Mouse (Mus musculus) urinary bladder, postnatal 36 days (tissue): Measurements from ENCODE around the gene Cox8a.

Experiments used
- DNase-seq, 2 experiments: peaks; one replicate each; pipeline ENCODE4 v3.0.0; 2022; ENCODE audit warnings: low spot score in 2 of 2, mixed read lengths in 1 of 2

Cox8a gene

GRCm38 (mm10) chr19:7217162-7217925, at the start of gene Cox8a:
Cox8a (minus strand) TSS chr19:7217616.
- peak; percentile 90 to 97 for DNase-seq

DNA sequence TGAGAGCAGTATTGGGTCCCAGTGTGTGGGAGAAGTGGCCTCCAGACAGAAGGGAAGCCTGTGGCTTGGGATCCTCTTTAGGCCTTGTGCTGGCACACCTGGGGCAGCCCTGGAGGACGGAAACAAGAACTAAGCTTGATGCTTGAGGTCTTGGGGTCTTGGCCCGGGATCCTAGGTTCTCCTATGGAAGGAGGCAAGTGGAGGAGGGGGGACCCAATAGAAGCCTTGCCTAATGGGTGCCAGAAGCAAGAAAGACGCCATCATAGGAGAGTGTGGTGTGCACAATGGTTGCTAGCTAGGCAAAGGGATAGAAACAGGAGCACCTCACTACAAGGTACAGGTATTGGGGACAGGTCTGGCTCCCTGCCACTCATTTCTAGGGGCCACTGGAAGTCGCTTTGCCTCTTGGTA, 49.0 kb upstream of the Cox8a start:
- DNase-seq, result no peak

GRCm38 (mm10) chr19:7265478-7266191, 48.2 kb upstream of the Cox8a start:
- DNase-seq, result no peak

- no peak for DNase-seq
Observed at GRCm38 (mm10) chr19:7264766-7265331, 47.4 kb upstream of the Cox8a start.

- DNase-seq, result peak; percentile 76 to 83
Observed at GRCm38 (mm10) chr19:7264088-7264765, 46.8 kb upstream of the Cox8a start.

- DNase-seq, result no peak
Observed at GRCm38 (mm10) chr19:7262592-7262991, 45.2 kb upstream of the Cox8a start.

GRCm38 (mm10) chr19:7261964-7262363, 44.5 kb upstream of the Cox8a start:
- DNase-seq, result no peak

GRCm38 (mm10) chr19:7261476-7261875, 44.1 kb upstream of the Cox8a start:
- DNase-seq, result no peak

GRCm38 (mm10) chr19:7257881-7258280, 40.5 kb upstream of the Cox8a start:
- DNase-seq, result no peak

- DNase-seq, result no peak
Observed at GRCm38 (mm10) chr19:7246021-7246420, 28.6 kb upstream of the Cox8a start.

- DNase-seq, result peak; percentile 83 to 90
Observed at GRCm38 (mm10) chr19:7240782-7241690, 23.6 kb upstream of the Cox8a start, which contains the start of gene Naa40. Naa40 (minus strand) TSS chr19:7241183.

- no peak for DNase-seq
Observed at GRCm38 (mm10) chr19:7240291-7240690, 22.9 kb upstream of the Cox8a start.

- no peak for DNase-seq
Observed at GRCm38 (mm10) chr19:7239574-7239973, 22.2 kb upstream of the Cox8a start.

DNA sequence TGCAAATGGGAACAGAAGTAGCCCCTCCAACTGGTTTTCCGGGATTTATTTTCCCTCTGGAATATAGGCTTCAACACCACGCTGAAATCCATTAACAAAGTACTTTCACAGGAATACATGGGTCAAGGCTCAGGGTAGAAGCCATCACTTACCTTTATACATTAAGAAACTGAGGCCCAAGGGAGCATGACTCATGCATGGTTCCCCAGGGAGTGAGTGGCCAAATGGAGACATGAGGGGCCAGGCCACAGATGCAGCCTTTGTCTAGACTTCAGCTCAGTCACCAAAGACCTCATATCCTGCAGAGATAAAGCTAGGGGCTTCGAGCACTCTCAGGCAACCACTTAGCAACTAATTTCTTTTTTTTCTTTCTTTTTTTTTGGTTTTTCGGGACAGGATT, 19.3 kb upstream of the Cox8a start:
- no peak for DNase-seq

GRCm38 (mm10) chr19:7236011-7236410, 18.6 kb upstream of the Cox8a start:
- DNase-seq, result no peak

GRCm38 (mm10) chr19:7235461-7235860, 18.0 kb upstream of the Cox8a start:
- no peak for DNase-seq

- peak; percentile 69 to 82 for DNase-seq
Observed at GRCm38 (mm10) chr19:7234537-7235221, 17.3 kb upstream of the Cox8a start.

DNA sequence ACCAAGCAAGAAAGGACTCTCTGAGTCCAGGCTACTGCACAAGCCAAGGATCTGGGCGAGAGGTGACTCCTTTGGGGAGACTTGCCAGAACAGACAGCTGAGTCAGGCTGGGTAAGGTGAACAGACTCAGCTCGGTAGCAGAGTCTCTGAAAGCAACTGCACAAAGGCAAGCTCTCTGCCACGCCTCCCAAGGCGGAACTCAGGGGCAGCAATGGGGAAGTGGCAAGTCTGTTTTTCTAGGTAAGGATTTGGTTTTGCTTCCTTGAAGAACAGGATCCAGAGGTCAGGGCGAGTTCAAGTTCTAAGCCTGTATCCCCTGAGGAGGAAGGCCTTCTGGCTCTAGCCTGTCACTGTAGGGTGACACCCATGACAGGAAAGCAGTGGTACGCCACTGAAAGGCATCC, 9.1 kb upstream of the Cox8a start:
- DNase-seq, result peak in 1 of 2 experiments; percentile 54

- DNase-seq, result no peak
Observed at GRCm38 (mm10) chr19:7225096-7225690, 7.8 kb upstream of the Cox8a start.

- no peak for DNase-seq
Observed at GRCm38 (mm10) chr19:7224253-7224652, 6.8 kb upstream of the Cox8a start.
